Mouse (Mus musculus) heart, embryonic 11.5 days (tissue): ENCODE results near the gene Cd300e. TPM values are rescaled to one million over a fixed set of nuclear protein-coding genes. Genes with fewer than 3 reads are reported as not detected.

ENCODE experiments used
- ATAC-seq: fragments of 200-750 bp; cut with Nextera tagmentation; replicated peaks from 2 replicates; pipeline ENCODE4 v1.8.0; 2017; ENCODE audit warnings: moderate library complexity; ENCODE audit not compliant: insufficient number of reproducible peaks, low FRiP score, low TSS enrichment
- H3K27ac ChIP-seq: fragments of 300-500 bp; sonication (generic); 2 replicates; pipeline ENCODE4 v1.5.1; 2014; ENCODE audit warnings: mild to moderate bottlenecking, low read depth, low read length
- H3K27me3 ChIP-seq: fragments of 300-500 bp; sonication (generic); 2 replicates; pipeline ENCODE4 v1.6.1; 2014; ENCODE audit warnings: mild to moderate bottlenecking, low read length, mixed read lengths; ENCODE audit not compliant: control insufficient read depth, insufficient read depth
- H3K36me3 ChIP-seq: fragments of 300-500 bp; sonication (generic); 2 replicates; pipeline ENCODE4 v1.6.1; 2014; ENCODE audit warnings: mild to moderate bottlenecking, low read length, moderate library complexity, mixed read lengths; ENCODE audit not compliant: control insufficient read depth, insufficient read depth
- H3K4me1 ChIP-seq: fragments of 300-500 bp; sonication (generic); 2 replicates; pipeline ENCODE4 v1.6.1; 2014; ENCODE audit warnings: low read length; ENCODE audit not compliant: control insufficient read depth, insufficient read depth
- H3K4me2 ChIP-seq: fragments of 300-500 bp; sonication (generic); 2 replicates; pipeline ENCODE4 v1.6.1; 2014; ENCODE audit warnings: mild to moderate bottlenecking, moderate library complexity
- H3K4me3 ChIP-seq: fragments of 300-500 bp; sonication (generic); 2 replicates; pipeline ENCODE4 v1.5.1; 2014; ENCODE audit warnings: low read depth, low read length
- H3K9ac ChIP-seq: fragments of 300-500 bp; sonication (generic); 2 replicates; pipeline ENCODE4 v1.6.1; 2014; ENCODE audit warnings: mild to moderate bottlenecking, low read depth, low read length, moderate library complexity
- H3K9me3 ChIP-seq: fragments of 300-500 bp; sonication (generic); replicated peaks from 2 replicates; pipeline ENCODE4 v1.6.1; 2016; ENCODE audit warnings: low read length; ENCODE audit not compliant: control insufficient read depth
- WGBS: fragments of 180-500 bp; shearing (Covaris S2); extraction: QIAGEN DNeasy Blood & Tissue Kit; methylation state at CpG from one replicate; pipeline ENCODE4 v1.1.7; 2014; ENCODE audit not compliant: insufficient replicate concordance; 5-methylcytosine and 5-hydroxymethylcytosine counted together
- polyA plus RNA-seq: library from polyadenylated mRNA; unstranded; fragments of >200 nt; fragmentation: Nextera tagmentation; extraction: Ambion mirVana; gene quantifications from 2 replicates; pipeline ENCODE4 v1.2.1, GENCODE M21; 2014

The Cd300e gene
- polyA plus RNA-seq, 1 experiment from 2014 or later: not detected

DNA sequence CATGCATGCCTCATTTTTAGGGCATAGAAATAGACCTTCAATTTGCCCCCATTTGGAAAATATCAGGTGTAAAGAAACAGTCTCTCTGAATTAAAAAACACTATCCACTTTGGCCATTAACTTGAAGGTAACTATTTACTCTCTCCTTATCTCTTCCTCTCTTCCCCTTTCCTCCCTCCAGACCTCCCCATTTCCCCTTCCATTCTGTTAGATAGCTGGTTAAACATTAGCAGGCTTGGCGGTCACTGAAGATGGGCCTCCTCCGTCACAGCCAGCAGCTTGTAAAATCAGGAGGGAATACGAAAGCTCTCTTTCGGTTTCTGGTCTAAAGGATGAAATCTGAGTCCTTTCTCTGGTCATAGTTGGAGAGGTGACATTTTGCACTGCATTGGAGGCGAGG lies 13.9 kb upstream of the Cd300e start:
- H3K36me3 ChIP-seq: no peaks in the 10 kb centered on the region
- H3K4me2 ChIP-seq: no peak overlapping the region
- H3K9me3 ChIP-seq: no peaks in the 10 kb centered on the region
- no peak overlapping the region for H3K9ac ChIP-seq
- WGBS: 40% methylated on average over 5 of the region's 5 CpGs
- peaks cover 3% of the 10 kb centered on the region; the same call in 1 of the 2 replicates for H3K4me1 ChIP-seq
- no peak overlapping the region for H3K4me3 ChIP-seq
- no peak overlapping the region for H3K27ac ChIP-seq
- ATAC-seq: no peak
- H3K27me3 ChIP-seq: no peaks in the 10 kb centered on the region

- peaks cover 4% of the 10 kb centered on the region; the same call in 1 of the 2 replicates for H3K4me1 ChIP-seq
- no peak for ATAC-seq
- H3K9me3 ChIP-seq: no peaks in the 10 kb centered on the region
- no peak overlapping the region for H3K9ac ChIP-seq
- 56% methylated on average over 7 of the region's 7 CpGs for WGBS
- no peaks in the 10 kb centered on the region for H3K27me3 ChIP-seq
- H3K4me2 ChIP-seq: no peak overlapping the region
- no peak overlapping the region for H3K27ac ChIP-seq
- H3K36me3 ChIP-seq: no peaks in the 10 kb centered on the region
- no peak overlapping the region for H3K4me3 ChIP-seq
These were observed 13.4 kb upstream of the Cd300e start for GRCm38 (mm10) chr11:115075407-115075806.

- no peak for ATAC-seq
- WGBS: 62% methylated on average over 5 of the region's 5 CpGs
- H3K27me3 ChIP-seq: no peaks in the 10 kb centered on the region
- peaks cover 4% of the 10 kb centered on the region; the same call in 1 of the 2 replicates for H3K4me1 ChIP-seq
- H3K9me3 ChIP-seq: no peaks in the 10 kb centered on the region
- H3K4me3 ChIP-seq: no peak overlapping the region
- no peak overlapping the region for H3K4me2 ChIP-seq
- no peak overlapping the region for H3K9ac ChIP-seq
- H3K27ac ChIP-seq: no peak overlapping the region
- no peaks in the 10 kb centered on the region for H3K36me3 ChIP-seq
These were observed 11.0 kb upstream of the Cd300e start for GRCm38 (mm10) chr11:115073002-115073401.

DNA sequence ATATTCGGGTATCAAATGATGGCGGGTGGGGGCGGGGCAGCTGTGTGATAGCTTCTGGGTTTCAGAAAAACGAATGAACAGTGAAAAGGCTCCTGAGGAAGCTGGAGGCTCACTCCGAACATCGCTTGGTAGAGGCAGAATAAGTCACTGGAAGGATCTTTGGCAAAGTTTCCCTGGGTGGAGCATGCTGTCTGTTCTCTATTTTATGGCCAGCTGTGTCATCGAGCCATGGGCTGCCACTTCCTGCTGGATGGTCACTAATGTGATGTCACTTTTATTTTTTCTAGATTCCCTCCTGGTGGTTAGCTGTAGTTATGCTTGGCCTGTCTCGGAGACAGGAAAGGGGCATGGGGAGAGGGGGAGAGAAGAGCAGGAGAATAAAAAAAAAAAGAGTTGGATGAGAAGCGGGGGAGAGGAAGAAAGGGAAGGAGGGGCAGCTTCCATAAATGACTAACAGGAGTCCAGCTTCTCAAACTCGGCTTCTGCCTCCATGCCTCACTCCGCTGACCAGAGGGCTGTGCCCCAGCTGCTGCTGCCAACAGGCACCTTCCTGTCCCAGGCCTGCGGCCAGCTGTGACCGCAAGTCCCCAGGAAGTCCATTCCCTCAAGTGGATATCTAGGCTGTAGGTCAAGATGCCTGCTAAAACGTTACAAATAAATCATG lies 9.8 kb upstream of the Cd300e start:
- Histone ChIP-seq H3K4me2 (peak overlapping the region; percentile 17), H3K9ac (no peak overlapping the region), H3K9me3 (no peaks in the 10 kb centered on the region), H3K4me1 (peaks cover 4% of the 10 kb centered on the region; the same call in 1 of the 2 replicates), H3K27me3 (no peaks in the 10 kb centered on the region), H3K36me3 (no peaks in the 10 kb centered on the region), H3K27ac (no peak overlapping the region), H3K4me3 (no peak overlapping the region)
- 25% methylated on average over 14 of the region's 14 CpGs for WGBS
- no peak for ATAC-seq

DNA sequence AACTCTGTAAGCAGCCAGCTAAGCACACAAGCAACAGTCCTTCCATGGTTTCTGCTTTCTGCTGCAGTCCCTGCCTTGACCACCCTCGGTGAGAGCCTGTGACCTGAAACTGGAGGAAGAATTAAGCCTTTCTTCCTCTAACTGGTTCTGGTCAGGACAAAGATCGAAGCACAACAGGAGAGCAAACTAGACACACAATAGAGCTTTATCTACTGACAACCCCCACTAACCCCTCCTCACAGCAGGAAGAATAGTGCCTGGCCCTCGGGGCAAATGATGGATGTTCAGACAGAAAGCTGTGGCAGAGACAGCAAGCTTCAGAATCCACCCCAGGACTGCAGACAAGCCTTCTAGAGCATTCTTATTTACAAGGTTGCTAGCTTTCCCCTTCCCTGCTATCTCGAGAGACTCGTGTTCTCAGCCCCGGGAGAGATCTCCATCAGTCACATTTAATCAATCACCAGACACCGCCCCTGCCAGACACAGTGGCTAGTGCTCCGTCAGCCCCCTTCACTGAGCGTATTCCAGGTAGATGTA lies 9.1 kb upstream of the Cd300e start:
- 14% methylated on average over 9 of the region's 9 CpGs for WGBS

DNA sequence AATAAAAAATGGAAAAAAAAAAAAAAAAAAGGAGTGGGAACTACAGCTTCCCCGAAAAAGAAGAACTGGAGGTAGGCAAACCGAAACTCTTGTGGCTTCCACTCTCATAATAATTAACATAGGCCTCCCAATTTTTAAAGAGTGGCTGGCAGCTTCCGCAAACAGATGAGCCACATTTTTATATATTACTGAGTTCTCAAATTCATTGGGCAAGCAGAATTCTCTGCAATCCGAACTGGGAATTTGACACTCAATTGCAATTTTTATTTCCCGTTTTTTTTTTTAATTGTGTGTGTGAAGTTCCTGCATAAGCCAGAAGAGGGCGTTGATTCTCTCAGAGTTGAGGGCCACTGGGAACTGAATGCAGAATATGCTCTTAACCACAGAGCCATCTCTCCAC lies 4.8 kb upstream of the Cd300e start:
- Histone ChIP-seq H3K4me3 (no peak overlapping the region), H3K27me3 (no peaks in the 10 kb centered on the region), H3K9ac (no peak overlapping the region), H3K4me2 (no peak overlapping the region), H3K4me1 (peaks cover 4% of the 10 kb centered on the region; the same call in 1 of the 2 replicates), H3K9me3 (no peaks in the 10 kb centered on the region), H3K27ac (no peak overlapping the region), H3K36me3 (no peaks in the 10 kb centered on the region)
- ATAC-seq: no peak
- 56% methylated on average over 6 of the region's 6 CpGs for WGBS

More for the DNA sequence above, 9.1 kb upstream of the Cd300e start:
- Histone ChIP-seq H3K4me1 (peaks cover 4% of the 10 kb centered on the region; the same call in 1 of the 2 replicates), H3K27ac (no peak overlapping the region), H3K4me3 (no peak overlapping the region), H3K4me2 (peak overlapping the region; percentile 17; the same call in 1 of the 2 replicates), H3K27me3 (no peaks in the 10 kb centered on the region), H3K9ac (0 out of 2 replicates have a peak overlapping the region, but pooled peaks have one; percentile 2), H3K9me3 (no peaks in the 10 kb centered on the region), H3K36me3 (no peaks in the 10 kb centered on the region)
- no peak for ATAC-seq

DNA sequence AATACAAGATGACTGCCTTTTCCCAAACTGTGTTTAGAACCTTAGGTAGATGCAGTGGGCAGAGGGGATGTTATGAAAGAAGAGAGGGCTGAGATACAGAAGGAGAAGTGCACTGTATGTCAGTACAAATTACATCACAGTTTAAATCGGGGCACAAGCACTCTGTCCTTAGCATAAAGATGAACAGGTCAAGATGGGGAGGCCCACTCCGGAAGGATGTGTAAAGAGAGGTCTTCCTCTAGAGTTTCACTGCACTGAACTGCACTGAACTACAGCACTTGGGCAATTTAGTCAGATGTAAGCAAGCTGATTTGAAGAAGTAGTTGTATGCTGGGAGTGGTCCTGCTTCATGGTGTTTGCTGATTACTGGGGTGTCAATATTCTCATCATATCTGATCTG lies 2.2 kb downstream of the Cd300e start:
- 77% methylated on average over 2 of the region's 2 CpGs for WGBS

DNA sequence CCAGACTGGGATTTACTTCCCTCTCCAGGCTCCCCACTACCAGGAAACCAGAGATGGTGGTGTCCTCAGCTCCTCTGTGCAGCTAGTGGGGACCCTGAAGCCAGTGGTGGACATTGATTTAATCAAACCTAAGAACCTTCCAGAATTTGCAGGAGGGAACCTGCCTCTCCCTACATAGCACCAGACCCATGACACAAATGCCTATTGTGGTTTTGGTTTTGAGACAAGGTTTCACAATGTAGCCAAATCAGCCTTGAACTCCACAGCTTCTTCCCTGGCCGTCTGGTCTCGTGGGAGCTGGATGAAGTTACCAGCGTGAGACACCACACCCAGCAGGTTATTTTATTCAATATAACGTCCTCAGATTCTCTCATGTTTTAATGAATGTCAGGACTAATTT lies 3.3 kb downstream of the Cd300e start:
- no peak for ATAC-seq
- 76% methylated on average over 4 of the region's 4 CpGs for WGBS
- Histone ChIP-seq H3K27me3 (no peaks in the 10 kb centered on the region), H3K9ac (no peak overlapping the region), H3K9me3 (no peaks in the 10 kb centered on the region), H3K27ac (no peak overlapping the region), H3K36me3 (no peaks in the 10 kb centered on the region), H3K4me1 (no peaks in the 10 kb centered on the region), H3K4me3 (no peak overlapping the region), H3K4me2 (no peak overlapping the region)

More for the DNA sequence above, 2.2 kb downstream of the Cd300e start:
- Histone ChIP-seq H3K36me3 (no peaks in the 10 kb centered on the region), H3K9ac (no peak overlapping the region), H3K4me2 (no peak overlapping the region), H3K9me3 (no peaks in the 10 kb centered on the region), H3K4me1 (no peaks in the 10 kb centered on the region), H3K27me3 (no peaks in the 10 kb centered on the region), H3K27ac (no peak overlapping the region), H3K4me3 (no peak overlapping the region)
- ATAC-seq: no peak

DNA sequence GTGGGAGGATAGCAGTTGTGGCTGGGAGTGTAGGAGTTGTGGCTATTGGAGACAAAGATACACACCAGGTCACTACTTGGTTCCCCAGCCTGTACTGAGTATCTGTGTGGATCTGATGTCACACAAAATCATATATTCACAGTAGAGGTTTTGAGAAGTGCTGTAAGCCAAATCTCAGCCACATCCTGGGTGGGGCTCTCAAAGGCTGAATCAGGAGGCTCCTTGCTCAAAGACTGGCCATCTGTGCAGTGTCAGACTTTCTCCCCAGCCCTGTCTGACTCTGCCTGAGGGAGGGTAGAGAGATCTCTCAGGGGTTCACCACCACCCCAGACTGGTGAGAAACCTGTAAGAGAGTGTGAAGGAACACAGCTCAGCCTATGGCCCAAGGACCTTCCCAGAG lies 7.4 kb downstream of the Cd300e start:
- Histone ChIP-seq H3K27me3 (no peaks in the 10 kb centered on the region), H3K27ac (no peak overlapping the region), H3K9ac (no peak overlapping the region), H3K36me3 (no peaks in the 10 kb centered on the region), H3K9me3 (no peaks in the 10 kb centered on the region), H3K4me3 (no peak overlapping the region), H3K4me2 (no peak overlapping the region), H3K4me1 (no peaks in the 10 kb centered on the region)
- ATAC-seq: no peak
